9 mouse cellular contexts compared by ENCODE assay signal in genomic region chr7:19443344-19443743, GRCm38 (mm10). TPM values are rescaled to one million over a fixed set of nuclear protein-coding genes. Genes with fewer than 3 reads are reported as not detected.
DNase-seq lines count a peak whose midpoint lies in the region; ATAC-seq and TF ChIP-seq lines count a peak whose summit lies in the region.
"Had no signal": no experiment of that assay in that cellular context is flagged by ENCODE, and none has a peak within 500 bp of the region (broad histone marks: within the 10 kb centered on the region; RNA-seq: fewer than 3 reads in every experiment).

No protein-coding gene starts in this region.

- 34% methylated on average over 3 of the region's 3 CpGs for WGBS in lung, embryonic 15.5 days
- WGBS in olfactory bulb, adult 2 months, result 39% methylated on average over 3 of the region's 3 CpGs

- no peak for TF ChIP-seq POLR2A in olfactory bulb, adult 2 months (IDR thresholded peaks at IDR 0.05; ENCODE audit: insufficient read depth, low read depth, low read length)

- H3K27me3 ChIP-seq in E14TG2a.4 (ENCODE audit: insufficient read depth, low read length), result no peaks in the 10 kb centered on the region
- H3K27me3 ChIP-seq in lung, embryonic 15.5 days, result no peaks in the 10 kb centered on the region

- H3K27ac ChIP-seq in lung, embryonic 15.5 days, result no peak overlapping the region
- no peak overlapping the region for H3K27ac ChIP-seq in olfactory bulb, adult 2 months (ENCODE audit: insufficient read depth, low read depth, low read length)

- H3K4me1 ChIP-seq in E14TG2a.4 (replicated peaks; ENCODE audit: low read depth, low read length), result peaks cover 9% of the 10 kb centered on the region
- no peaks in the 10 kb centered on the region for H3K4me1 ChIP-seq in lung, embryonic 15.5 days
- H3K4me1 ChIP-seq in olfactory bulb, adult 2 months (ENCODE audit: control insufficient read depth, insufficient read depth, low read length), result no peaks in the 10 kb centered on the region

- no peaks in the 10 kb centered on the region for H3K9me3 ChIP-seq in E14TG2a.4 (ENCODE audit: low read length)
- H3K9me3 ChIP-seq in lung, embryonic 15.5 days, result no peaks in the 10 kb centered on the region

- peaks cover 69% of the 10 kb centered on the region for H3K36me3 ChIP-seq in E14TG2a.4 (ENCODE audit: insufficient read depth, low read length)
- peaks cover 69% of the 10 kb centered on the region for H3K36me3 ChIP-seq in lung, embryonic 15.5 days

- peak; percentile 93 for TF ChIP-seq CTCF in E14TG2a.4 (conservative IDR thresholded peaks at IDR 0.05; ENCODE audit: low read length)
- TF ChIP-seq CTCF in olfactory bulb, adult 2 months (IDR thresholded peaks at IDR 0.05; ENCODE audit: insufficient read depth, low read depth, low read length), result 0 out of 2 replicates have a peak, but pooled peaks have one; percentile 38

- H3K4me2 ChIP-seq in lung, embryonic 15.5 days, result no peak overlapping the region

- DNase-seq in c-Kit-negative CD71-positive TER-119-positive erythroid progenitor cells, embryonic 14.5 days (ENCODE audit: low read depth, low spot score), result peak; percentile 57
- peak; percentile 33 for DNase-seq in fibroblast of lung, adult 2 months (ENCODE audit: low read depth)
- peak; percentile 87 for DNase-seq in layer of hippocampus, adult 11-12 months (ENCODE audit: low spot score)
- peak; percentile 63 for DNase-seq in thymus, postnatal 0 days (ENCODE audit: low spot score)

- peak; percentile 49 to 73; a peak in 1 of 4 replicates for ATAC-seq in hematopoietic stem cell, adult 5-6 weeks (replicated peaks in 1 of 2; ENCODE audit: insufficient read depth in 1 of 2, low FRiP score in 2 of 2, low TSS enrichment in 1 of 2, low read depth in 1 of 2, poor library complexity in 2 of 2, severe bottlenecking in 2 of 2)
- peak; percentile 45; the same call in 1 of the 2 replicates for ATAC-seq in lung, embryonic 15.5 days (ENCODE audit: borderline replicate concordance, extremely low read depth, low FRiP score, low TSS enrichment)

- no peak overlapping the region for H3K9ac ChIP-seq in lung, embryonic 15.5 days

- no peak overlapping the region for H3K4me3 ChIP-seq in E14TG2a.4 (replicated peaks; ENCODE audit: low read length)
- no peak overlapping the region for H3K4me3 ChIP-seq in lung, embryonic 15.5 days
- no peak overlapping the region for H3K4me3 ChIP-seq in olfactory bulb, adult 2 months (ENCODE audit: insufficient read depth, low read depth, low read length)
- H3K4me3 ChIP-seq: erythroblast, embryonic 14.5 days had no signal

RNA-seq across cellular contexts. Expression of gene Mark4, which starts 15.3 kb away (rescaled TPM):
- total RNA-seq in hematopoietic stem cell, adult 5-6 weeks (2017), result 6.4 and 11.8 TPM in 2 replicates
- 7.9 TPM in 2 replicates for polyA plus RNA-seq in lung, embryonic 15.5 days (2015; fragmentation: Nextera tagmentation; extraction: Ambion mirVana)
- polyA plus RNA-seq in olfactory bulb, adult 2 months (2012; ENCODE audit: insufficient read depth, insufficient read length, low replicate concordance, missing spikeins), result not detected in 2 replicates
- polyA plus RNA-seq in thymus, postnatal 0 days (2015; fragmentation: Nextera tagmentation; extraction: Ambion mirVana), result 6.7 and 9.0 TPM in 2 replicates

RNA-seq across cellular contexts. Expression of gene Exoc3l2, which starts 19.8 kb away (rescaled TPM):
- 2.2 and 3.8 TPM in 2 replicates for total RNA-seq in hematopoietic stem cell, adult 5-6 weeks (2017)
- polyA plus RNA-seq in lung, embryonic 15.5 days (2015; fragmentation: Nextera tagmentation; extraction: Ambion mirVana), result 1.4 and 1.7 TPM in 2 replicates
- not detected in 2 replicates for polyA plus RNA-seq in olfactory bulb, adult 2 months (2012; ENCODE audit: insufficient read depth, insufficient read length, low replicate concordance, missing spikeins)
- polyA plus RNA-seq in thymus, postnatal 0 days (2015; fragmentation: Nextera tagmentation; extraction: Ambion mirVana), result 0.74 and 0.78 TPM in 2 replicates

RNA-seq across cellular contexts. Expression of gene Ckm, which starts 38.8 kb away (rescaled TPM):
- total RNA-seq in hematopoietic stem cell, adult 5-6 weeks (2017), result 0.25 and 0.31 TPM in 2 replicates
- polyA plus RNA-seq in lung, embryonic 15.5 days (2015; fragmentation: Nextera tagmentation; extraction: Ambion mirVana), result 52.5 and 53.0 TPM in 2 replicates
- polyA plus RNA-seq in olfactory bulb, adult 2 months (2012; ENCODE audit: insufficient read depth, insufficient read length, low replicate concordance, missing spikeins), result not detected in 2 replicates
- polyA plus RNA-seq in thymus, postnatal 0 days (2015; fragmentation: Nextera tagmentation; extraction: Ambion mirVana), result 3.6 and 7.0 TPM in 2 replicates
- polyA plus RNA-seq: erythroblast, embryonic 14.5 days had no signal

RNA-seq across cellular contexts. Expression of gene Klc3, which starts 39.4 kb away (rescaled TPM):
- total RNA-seq in hematopoietic stem cell, adult 5-6 weeks (2017), result 1.5 and 2.6 TPM in 2 replicates
- polyA plus RNA-seq in lung, embryonic 15.5 days (2015; fragmentation: Nextera tagmentation; extraction: Ambion mirVana), result 13.3 and 18.4 TPM in 2 replicates
- not detected in 2 replicates for polyA plus RNA-seq in olfactory bulb, adult 2 months (2012; ENCODE audit: insufficient read depth, insufficient read length, low replicate concordance, missing spikeins)
- 35.3 and 38.4 TPM in 2 replicates for polyA plus RNA-seq in thymus, postnatal 0 days (2015; fragmentation: Nextera tagmentation; extraction: Ambion mirVana)
- polyA plus RNA-seq: erythroblast, embryonic 14.5 days had no signal

Comparison
In these comparisons a context has a peak if more than half of its experiments do, and no peak if none do; other contexts are left out.
1. DNase-seq: peak in every context shown above with its lines; median percentile 87 in layer of hippocampus, adult 11-12 months; 63 in thymus, postnatal 0 days; 57 in c-Kit-negative CD71-positive TER-119-positive erythroid progenitor cells, embryonic 14.5 days; 33 in fibroblast of lung, adult 2 months.